Mouse (Mus musculus) embryonic facial prominence, embryonic 13.5 days (tissue): Measurements from ENCODE around the gene Chgb. TPM values are rescaled to one million over a fixed set of nuclear protein-coding genes. Genes with fewer than 3 reads are reported as not detected.

Experiments used
- polyA plus RNA-seq: library from polyadenylated mRNA; unstranded; fragments of >200 nt; fragmentation: Nextera tagmentation; extraction: Ambion mirVana; gene quantifications from 2 replicates; pipeline ENCODE4 v1.2.1, GENCODE M21; 2015

Chgb gene
- polyA plus RNA-seq, 1 experiment from 2014 or later = 1.3 TPM

Other genes starting within 250 kb of the Chgb start
- 54.7 and 56.4 TPM in 2 replicates for gene Gpcpd1, start 193.5 kb upstream of the Chgb start, polyA plus RNA-seq
- 15.0 and 16.5 TPM in 2 replicates for gene Shld1, start 94.3 kb upstream of the Chgb start, polyA plus RNA-seq
- 35.9 and 45.1 TPM in 2 replicates for gene Trmt6, start 34.8 kb downstream of the Chgb start, polyA plus RNA-seq
- gene Mcm8, start 34.9 kb downstream of the Chgb start, polyA plus RNA-seq = 15.0 and 18.9 TPM in 2 replicates
- gene Crls1, start 65.4 kb downstream of the Chgb start, polyA plus RNA-seq = 10.5 and 15.6 TPM in 2 replicates
- gene Lrrn4, start 99.6 kb downstream of the Chgb start, polyA plus RNA-seq = 0.22 and 0.32 TPM in 2 replicates
- gene Fermt1, start 164.6 kb downstream of the Chgb start, polyA plus RNA-seq = 24.9 and 27.0 TPM in 2 replicates